Mouse (Mus musculus): ENCODE data around the gene Zbtb44. TPM values are rescaled to one million over a fixed set of nuclear protein-coding genes. Genes with fewer than 3 reads are reported as not detected.

Gene Zbtb44
- polyA plus RNA-seq, 1 experiment from 2014 or later, result 6.0 TPM

- Histone ChIP-seq H3K4me2 (no peak overlapping the region), H3K27me3 (no peaks in the 10 kb centered on the region; the same call in 1 of the 2 replicates), H3K36me3 (no peaks in the 10 kb centered on the region), H3K9ac (no peak overlapping the region), H3K4me1 (replicated peaks) (peaks cover 6% of the 10 kb centered on the region; the same call in 1 of the 2 replicates), H3K27ac (no peak overlapping the region), H3K9me3 (replicated peaks) (no peaks in the 10 kb centered on the region), H3K4me3 (replicated peaks) (no peak overlapping the region)
- ATAC-seq (ENCODE audit: low read depth) (no peak), DNase-seq (no peak)
- 44% methylated on average over 4 of the region's 4 CpGs for WGBS (ENCODE audit: insufficient replicate concordance)
Observed at GRCm38 (mm10) chr9:31088883-31089282, 58.4 kb downstream of the Zbtb44 start.

GRCm38 (mm10) chr9:31089541-31089940 lies 59.1 kb downstream of the Zbtb44 start:
- Histone ChIP-seq H3K4me2 (no peak overlapping the region), H3K27me3 (no peaks in the 10 kb centered on the region; the same call in 1 of the 2 replicates), H3K9ac (no peak overlapping the region), H3K36me3 (no peaks in the 10 kb centered on the region), H3K27ac (no peak overlapping the region), H3K4me3 (replicated peaks) (no peak overlapping the region), H3K9me3 (replicated peaks) (no peaks in the 10 kb centered on the region), H3K4me1 (replicated peaks) (peaks cover under 1% of the 10 kb centered on the region; the same call in 1 of the 2 replicates)
- DNase-seq (no peak), ATAC-seq (ENCODE audit: low read depth) (no peak)
- 64% methylated on average over 9 of the region's 9 CpGs for WGBS (ENCODE audit: insufficient replicate concordance)

GRCm38 (mm10) chr9:31090081-31091023 lies 59.9 kb downstream of the Zbtb44 start:
- H3K9ac ChIP-seq, result no peak overlapping the region

GRCm38 (mm10) chr9:31091162-31091581 lies 60.7 kb downstream of the Zbtb44 start:
- ATAC-seq (ENCODE audit: low read depth) (no peak), DNase-seq (no peak)
- 78% methylated on average over 10 of the region's 10 CpGs for WGBS (ENCODE audit: insufficient replicate concordance)
- no peak overlapping the region for H3K4me2 ChIP-seq
- no peaks in the 10 kb centered on the region for H3K36me3 ChIP-seq
- H3K9ac ChIP-seq, result no peak overlapping the region
- no peaks in the 10 kb centered on the region; the same call in 1 of the 2 replicates for H3K27me3 ChIP-seq
- H3K4me1 ChIP-seq (replicated peaks), result no peaks in the 10 kb centered on the region
- H3K9me3 ChIP-seq (replicated peaks), result no peaks in the 10 kb centered on the region
- no peak overlapping the region for H3K4me3 ChIP-seq (replicated peaks)
- H3K27ac ChIP-seq, result no peak overlapping the region

More at GRCm38 (mm10) chr9:31090081-31091023, 59.9 kb downstream of the Zbtb44 start:
- Histone ChIP-seq H3K27me3 (no peaks in the 10 kb centered on the region; the same call in 1 of the 2 replicates), H3K4me2 (no peak overlapping the region), H3K27ac (no peak overlapping the region), H3K4me1 (replicated peaks) (no peaks in the 10 kb centered on the region), H3K9me3 (replicated peaks) (no peaks in the 10 kb centered on the region), H3K36me3 (no peaks in the 10 kb centered on the region), H3K4me3 (replicated peaks) (no peak overlapping the region)
- WGBS (ENCODE audit: insufficient replicate concordance), result 54% methylated on average over 29 of the region's 29 CpGs
- no peak for ATAC-seq (ENCODE audit: low read depth)
- DNase-seq, result no peak

- Histone ChIP-seq H3K4me3 (replicated peaks) (no peak overlapping the region), H3K36me3 (no peaks in the 10 kb centered on the region), H3K27ac (no peak overlapping the region), H3K4me1 (replicated peaks) (no peaks in the 10 kb centered on the region), H3K9me3 (replicated peaks) (no peaks in the 10 kb centered on the region), H3K4me2 (no peak overlapping the region), H3K27me3 (no peaks in the 10 kb centered on the region), H3K9ac (no peak overlapping the region)
- WGBS (ENCODE audit: insufficient replicate concordance), result 69% methylated on average over 18 of the region's 18 CpGs
- ATAC-seq (ENCODE audit: low read depth) (no peak), DNase-seq (no peak)
Observed at GRCm38 (mm10) chr9:31092111-31092832, 61.8 kb downstream of the Zbtb44 start.

- H3K36me3 ChIP-seq, result no peaks in the 10 kb centered on the region
- ATAC-seq (ENCODE audit: low read depth), result no peak
- 73% methylated on average over 10 of the region's 10 CpGs for WGBS (ENCODE audit: insufficient replicate concordance)
- H3K9me3 ChIP-seq (replicated peaks), result no peaks in the 10 kb centered on the region
- H3K4me3 ChIP-seq (replicated peaks), result no peak overlapping the region
- H3K9ac ChIP-seq, result no peak overlapping the region
- no peaks in the 10 kb centered on the region for H3K4me1 ChIP-seq (replicated peaks)
- H3K27ac ChIP-seq, result no peak overlapping the region
- no peak overlapping the region for H3K4me2 ChIP-seq
- no peaks in the 10 kb centered on the region for H3K27me3 ChIP-seq
- DNase-seq, result no peak
Observed at GRCm38 (mm10) chr9:31092833-31093195, 62.4 kb downstream of the Zbtb44 start.

- Histone ChIP-seq H3K27ac (no peak overlapping the region), H3K9ac (no peak overlapping the region), H3K9me3 (replicated peaks) (no peaks in the 10 kb centered on the region), H3K4me1 (replicated peaks) (no peaks in the 10 kb centered on the region), H3K4me2 (no peak overlapping the region), H3K4me3 (replicated peaks) (no peak overlapping the region), H3K27me3 (no peaks in the 10 kb centered on the region), H3K36me3 (no peaks in the 10 kb centered on the region)
- DNase-seq (no peak), ATAC-seq (ENCODE audit: low read depth) (no peak)
- WGBS (ENCODE audit: insufficient replicate concordance), result 70% methylated on average over 20 of the region's 20 CpGs
Observed at GRCm38 (mm10) chr9:31097088-31098082, 66.9 kb downstream of the Zbtb44 start.

GRCm38 (mm10) chr9:31098118-31098517 lies 67.7 kb downstream of the Zbtb44 start:
- no peak overlapping the region for H3K4me2 ChIP-seq
- DNase-seq, result no peak
- H3K4me3 ChIP-seq (replicated peaks), result no peak overlapping the region
- no peak overlapping the region for H3K27ac ChIP-seq
- H3K4me1 ChIP-seq (replicated peaks), result no peaks in the 10 kb centered on the region
- H3K36me3 ChIP-seq, result no peaks in the 10 kb centered on the region
- 63% methylated on average over 6 of the region's 6 CpGs for WGBS (ENCODE audit: insufficient replicate concordance)
- no peak for ATAC-seq (ENCODE audit: low read depth)
- no peak overlapping the region for H3K9ac ChIP-seq
- H3K27me3 ChIP-seq, result no peaks in the 10 kb centered on the region
- H3K9me3 ChIP-seq (replicated peaks), result no peaks in the 10 kb centered on the region

GRCm38 (mm10) chr9:31108464-31108863 lies 78.0 kb downstream of the Zbtb44 start:
- Histone ChIP-seq H3K36me3 (no peaks in the 10 kb centered on the region), H3K4me3 (replicated peaks) (no peak overlapping the region), H3K9me3 (replicated peaks) (no peaks in the 10 kb centered on the region), H3K9ac (no peak overlapping the region), H3K4me1 (replicated peaks) (no peaks in the 10 kb centered on the region), H3K27ac (no peak overlapping the region), H3K27me3 (no peaks in the 10 kb centered on the region), H3K4me2 (no peak overlapping the region)
- WGBS (ENCODE audit: insufficient replicate concordance), result 79% methylated on average over 8 of the region's 8 CpGs
- DNase-seq (no peak), ATAC-seq (ENCODE audit: low read depth) (no peak)

- no peak overlapping the region for H3K9ac ChIP-seq
- DNase-seq (no peak), ATAC-seq (ENCODE audit: low read depth) (no peak)
- H3K4me3 ChIP-seq (replicated peaks), result no peak overlapping the region
- H3K27ac ChIP-seq, result no peak overlapping the region
- H3K36me3 ChIP-seq, result no peaks in the 10 kb centered on the region
- no peaks in the 10 kb centered on the region for H3K4me1 ChIP-seq (replicated peaks)
- H3K9me3 ChIP-seq (replicated peaks), result no peaks in the 10 kb centered on the region
- no peaks in the 10 kb centered on the region; the same call in 1 of the 2 replicates for H3K27me3 ChIP-seq
- H3K4me2 ChIP-seq, result no peak overlapping the region
Observed at GRCm38 (mm10) chr9:31115586-31115985, 85.1 kb downstream of the Zbtb44 start.
